Mouse (Mus musculus) embryonic fibroblast, embryonic 13.5 days (primary cell): Measurements from ENCODE around the gene Krtap24-1. TPM values are rescaled to one million over a fixed set of nuclear protein-coding genes. Genes with fewer than 3 reads are reported as not detected.

Experiments used
- H3K27ac ChIP-seq: 2 replicates; pipeline ENCODE4 v1.5.1; 2012; ENCODE audit warnings: low read length, control low read depth, inconsistent platforms; ENCODE audit not compliant: insufficient read depth
- H3K4me1 ChIP-seq: 2 replicates; pipeline ENCODE4 v1.6.1; 2011; ENCODE audit warnings: low read length; ENCODE audit not compliant: control insufficient read depth, insufficient read depth
- H3K4me3 ChIP-seq: 2 replicates; pipeline ENCODE4 v1.5.1; 2011; ENCODE audit warnings: mild to moderate bottlenecking, control low read depth, low read length; ENCODE audit not compliant: insufficient read depth
- CTCF ChIP-seq: IDR thresholded peaks from 2 replicates; pipeline ENCODE4 v1.5.1; 2011; ENCODE audit warnings: mild to moderate bottlenecking, control low read depth, low read length, moderate library complexity, borderline replicate concordance; ENCODE audit not compliant: insufficient read depth
- POLR2A ChIP-seq: IDR thresholded peaks from 2 replicates; pipeline ENCODE4 v1.6.1; 2011; ENCODE audit warnings: low read depth, mild to moderate bottlenecking, control low read depth, low read length, moderate library complexity
- polyA plus RNA-seq: library from polyadenylated mRNA; stranded (reverse); fragments of >200 nt; gene quantifications from 2 replicates; pipeline ENCODE4 v1.2.4, GENCODE M21; 2011; ENCODE audit warnings: low read depth; ENCODE audit not compliant: missing spikeins, insufficient read length

Krtap24-1 gene
- polyA plus RNA-seq, 1 experiment = not detected

DNA sequence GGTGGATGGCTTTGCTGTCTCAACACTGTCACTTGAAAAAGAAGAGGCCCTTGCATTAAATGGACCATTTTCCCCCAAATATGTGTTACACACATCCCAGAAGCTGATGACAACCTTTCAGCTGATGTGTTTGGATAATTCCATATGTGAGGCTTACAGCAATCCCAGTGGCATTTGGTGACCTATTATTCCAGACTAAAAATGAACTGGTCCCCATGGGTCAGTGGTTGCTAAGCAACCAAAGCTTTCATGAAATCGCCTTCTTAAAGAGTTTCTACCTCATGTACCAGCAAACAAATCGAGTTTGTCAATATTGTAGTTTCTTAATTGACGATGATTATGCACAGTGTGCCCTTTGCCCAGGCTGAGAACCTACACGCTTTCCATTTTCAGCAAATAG lies 633 bp upstream of the Krtap24-1 start:
- H3K4me3 ChIP-seq = no peak overlapping the region
- TF ChIP-seq CTCF (no peak), POLR2A (no peak)
- H3K4me1 ChIP-seq = no peaks in the 10 kb centered on the region
- no peak overlapping the region for H3K27ac ChIP-seq

DNA sequence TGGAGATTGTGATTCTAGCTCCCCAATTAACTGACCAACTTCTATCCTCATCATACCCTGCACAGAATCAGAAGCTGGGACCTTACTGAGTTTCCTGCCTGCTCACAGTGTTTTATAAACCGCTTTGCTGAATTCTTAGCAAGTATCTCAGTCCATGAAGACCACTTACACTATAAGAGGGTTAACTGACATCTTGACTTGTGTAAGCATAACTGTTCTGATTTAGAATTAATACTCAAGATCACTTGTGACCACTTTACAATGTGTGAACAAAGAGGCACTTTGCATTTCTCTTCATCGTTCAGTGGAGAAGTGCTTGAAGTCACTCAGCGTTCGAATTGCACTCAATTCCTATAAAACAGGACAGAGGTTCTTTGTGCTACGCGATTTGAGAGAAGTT lies 7.5 kb downstream of the Krtap24-1 start:
- H3K4me1 ChIP-seq = no peaks in the 10 kb centered on the region
- no peak overlapping the region for H3K4me3 ChIP-seq
- TF ChIP-seq POLR2A (no peak), CTCF (no peak)
- H3K27ac ChIP-seq = no peak overlapping the region

- H3K27ac ChIP-seq = no peak overlapping the region
- TF ChIP-seq CTCF (no peak), POLR2A (no peak)
- H3K4me1 ChIP-seq = no peaks in the 10 kb centered on the region
- H3K4me3 ChIP-seq = no peak overlapping the region
These were observed 9.6 kb downstream of the Krtap24-1 start for GRCm38 (mm10) chr16:88602464-88602863.

DNA sequence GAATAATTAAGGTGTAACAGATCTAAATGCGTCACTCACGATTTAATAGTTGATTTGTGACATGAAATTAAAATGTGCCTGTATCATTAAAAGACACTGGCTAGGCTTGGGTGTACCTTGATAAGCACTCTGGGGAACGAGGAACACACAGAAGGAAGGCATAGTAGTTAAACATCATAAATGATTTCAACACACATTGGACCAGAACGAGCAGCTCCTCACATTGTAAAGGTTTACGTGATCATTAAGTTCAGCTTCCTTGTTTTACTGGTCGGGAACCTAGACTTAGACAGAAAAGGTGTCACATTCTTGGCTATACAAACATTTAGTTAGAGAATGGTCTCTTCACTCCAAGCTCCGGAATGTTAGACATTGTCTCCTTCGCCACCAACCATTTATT lies 11.8 kb downstream of the Krtap24-1 start:
- Histone ChIP-seq H3K4me3 (no peak overlapping the region), H3K4me1 (no peaks in the 10 kb centered on the region), H3K27ac (no peak overlapping the region)
- TF ChIP-seq POLR2A = no peak
- no peak for TF ChIP-seq CTCF

- no peak for TF ChIP-seq POLR2A
- no peak for TF ChIP-seq CTCF
- Histone ChIP-seq H3K4me3 (no peak overlapping the region), H3K4me1 (no peaks in the 10 kb centered on the region), H3K27ac (no peak overlapping the region)
These were observed 12.4 kb downstream of the Krtap24-1 start for GRCm38 (mm10) chr16:88599504-88600237.

DNA sequence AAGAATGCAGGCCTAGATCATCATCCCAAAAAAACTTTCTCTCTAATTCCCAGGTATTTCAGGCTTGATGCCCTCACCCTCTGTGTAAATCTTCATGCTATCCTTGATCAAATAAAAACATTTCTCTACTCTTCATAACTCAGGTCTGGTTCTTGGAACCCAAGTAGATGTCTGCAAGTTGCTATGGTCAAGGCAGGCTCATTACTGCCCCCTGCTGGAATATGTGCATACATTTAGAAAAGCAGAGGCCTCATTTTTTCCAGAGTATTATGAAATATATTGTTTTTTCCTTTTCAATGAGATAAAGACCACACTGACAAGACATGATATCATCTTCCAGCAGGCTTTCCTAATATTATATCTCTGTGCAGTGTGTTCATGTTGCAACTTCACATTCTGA lies 19.3 kb downstream of the Krtap24-1 start:
- TF ChIP-seq CTCF (no peak), POLR2A (no peak)
- no peaks in the 10 kb centered on the region for H3K4me1 ChIP-seq
- H3K27ac ChIP-seq = no peak overlapping the region
- H3K4me3 ChIP-seq = no peak overlapping the region

DNA sequence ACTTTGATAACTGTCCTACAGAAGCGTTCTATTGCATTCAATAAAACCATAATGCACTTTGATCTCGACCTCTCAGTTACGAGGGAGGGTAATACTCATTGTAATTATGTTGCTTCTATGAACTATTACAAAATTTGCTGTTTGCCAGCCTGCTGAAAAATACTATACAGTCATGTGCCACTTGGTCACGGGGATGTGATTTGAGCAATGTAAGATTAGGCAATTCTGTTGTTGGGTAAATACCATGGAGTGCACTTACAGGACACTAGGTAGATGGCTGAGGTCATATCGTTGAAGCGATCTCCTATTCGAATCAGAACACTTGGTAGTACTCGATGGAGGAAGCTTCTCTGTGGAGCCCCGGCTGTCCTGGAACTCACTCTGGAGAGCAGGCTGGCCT lies 28.7 kb downstream of the Krtap24-1 start:
- Histone ChIP-seq H3K4me1 (no peaks in the 10 kb centered on the region), H3K4me3 (no peak overlapping the region), H3K27ac (no peak overlapping the region)
- TF ChIP-seq CTCF (no peak), POLR2A (no peak)

GRCm38 (mm10) chr16:88575885-88576679 lies 36.0 kb downstream of the Krtap24-1 start:
- no peak for TF ChIP-seq POLR2A
- no peak for TF ChIP-seq CTCF
- Histone ChIP-seq H3K27ac (no peak overlapping the region), H3K4me3 (no peak overlapping the region), H3K4me1 (no peaks in the 10 kb centered on the region)

DNA sequence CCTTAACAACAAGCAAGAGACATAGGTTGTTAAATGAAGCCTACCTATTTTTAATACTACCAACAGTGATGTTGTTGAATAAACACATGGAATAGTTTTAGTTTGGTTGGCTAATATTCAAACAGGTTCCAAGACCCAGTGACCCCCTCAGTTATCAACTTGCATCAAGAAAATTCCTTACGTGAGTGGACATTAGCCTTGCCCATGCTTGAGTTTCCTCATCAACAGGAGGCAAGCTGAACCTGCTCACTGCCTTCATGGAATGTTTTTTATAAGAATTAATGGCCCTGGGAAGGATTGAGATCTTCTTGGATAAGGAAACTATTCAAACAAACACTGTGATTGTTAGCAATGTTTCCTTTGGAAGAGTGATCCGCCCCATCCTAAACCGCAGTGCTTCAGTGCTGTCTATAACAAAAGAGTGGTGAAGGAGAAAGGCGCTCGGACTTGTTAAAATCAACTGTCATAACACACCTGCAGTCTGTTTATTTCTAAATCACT lies 39.1 kb downstream of the Krtap24-1 start:
- Histone ChIP-seq H3K4me1 (no peaks in the 10 kb centered on the region), H3K4me3 (no peak overlapping the region), H3K27ac (no peak overlapping the region)
- no peak for TF ChIP-seq CTCF
- TF ChIP-seq POLR2A = no peak

GRCm38 (mm10) chr16:88570136-88570535 lies 41.9 kb downstream of the Krtap24-1 start:
- Histone ChIP-seq H3K4me1 (no peaks in the 10 kb centered on the region), H3K4me3 (no peak overlapping the region), H3K27ac (no peak overlapping the region)
- no peak for TF ChIP-seq POLR2A
- TF ChIP-seq CTCF = no peak
